In genomic region chr7:109562676-109563075, GRCm38 (mm10) we compare ENCODE assay signal across 10 mouse cellular contexts. TPM values are rescaled to one million over a fixed set of nuclear protein-coding genes. Genes with fewer than 3 reads are reported as not detected.
DNase-seq lines count a peak whose midpoint lies in the region; ATAC-seq and TF ChIP-seq lines count a peak whose summit lies in the region.
"Had no signal": no experiment of that assay in that cellular context is flagged by ENCODE, and none has a peak within 500 bp of the region (broad histone marks: within the 10 kb centered on the region; RNA-seq: fewer than 3 reads in every experiment).

No protein-coding gene starts in this region.

- peaks cover 15% of the 10 kb centered on the region for H3K36me3 ChIP-seq in heart, embryonic 13.5 days
- no peaks in the 10 kb centered on the region for H3K36me3 ChIP-seq in lung, embryonic 15.5 days
- 0 out of 2 replicates have a peak, but pooled peaks cover 2% of the 10 kb centered on the region for H3K36me3 ChIP-seq in intestine, embryonic 15.5 days
- no peaks in the 10 kb centered on the region for H3K36me3 ChIP-seq in midbrain, postnatal 0 days (ENCODE audit: insufficient read depth, low read length)

- intact Hi-C loops in heart, postnatal 14 days (cut with DNase I): loop anchor here (5.0 kb wide), 1 partner anchor 50 kb away; no protein-coding TSS in a partner anchor
- intact Hi-C loops in left cerebral cortex, adult 2 months (cut with DNase I): no loop called here

- peak overlapping the region; percentile 45; the same call in 1 of the 2 replicates for H3K9ac ChIP-seq in heart, embryonic 13.5 days
- H3K9ac ChIP-seq in lung, embryonic 15.5 days: no peak overlapping the region
- H3K9ac ChIP-seq in intestine, embryonic 15.5 days: no peak overlapping the region
- H3K9ac ChIP-seq in midbrain, postnatal 0 days (replicated peaks; ENCODE audit: low read length, poor library complexity, severe bottlenecking): no peak overlapping the region

- H3K4me1 ChIP-seq in heart, embryonic 13.5 days: peaks cover 71% of the 10 kb centered on the region
- H3K4me1 ChIP-seq in lung, embryonic 15.5 days: peaks cover 63% of the 10 kb centered on the region
- peaks cover 51% of the 10 kb centered on the region for H3K4me1 ChIP-seq in lung, adult 2 months (ENCODE audit: control insufficient read depth, insufficient read depth, low read length)
- peaks cover 26% of the 10 kb centered on the region for H3K4me1 ChIP-seq in intestine, embryonic 15.5 days (replicated peaks)
- no peaks in the 10 kb centered on the region for H3K4me1 ChIP-seq in midbrain, postnatal 0 days (ENCODE audit: insufficient read depth, low read length)

- H3K9me3 ChIP-seq in heart, embryonic 13.5 days: no peaks in the 10 kb centered on the region
- no peaks in the 10 kb centered on the region for H3K9me3 ChIP-seq in lung, embryonic 15.5 days
- H3K9me3 ChIP-seq in intestine, embryonic 15.5 days: no peaks in the 10 kb centered on the region
- H3K9me3 ChIP-seq in midbrain, postnatal 0 days (ENCODE audit: low read length): no peaks in the 10 kb centered on the region

- 61% methylated on average over 5 of the region's 5 CpGs for WGBS in heart, embryonic 13.5 days
- WGBS in lung, embryonic 15.5 days: 22% methylated on average over 5 of the region's 5 CpGs
- WGBS in lung, adult 2 months: 22% methylated on average over 5 of the region's 5 CpGs
- WGBS in intestine, embryonic 15.5 days: 44% methylated on average over 5 of the region's 5 CpGs
- 70% methylated on average over 5 of the region's 5 CpGs for WGBS in midbrain, postnatal 0 days

- no peak for TF ChIP-seq CTCF in lung, adult 2 months (IDR thresholded peaks at IDR 0.05; ENCODE audit: insufficient read depth, low read length)
- no peak for TF ChIP-seq CTCF in midbrain, postnatal 0 days (IDR thresholded peaks at IDR 0.05)
- no peak for TF ChIP-seq CTCF in left cerebral cortex, adult 2 months (IDR thresholded peaks at IDR 0.05)

- H3K27me3 ChIP-seq in heart, embryonic 13.5 days (replicated peaks): no peaks in the 10 kb centered on the region
- no peaks in the 10 kb centered on the region for H3K27me3 ChIP-seq in lung, embryonic 15.5 days
- no peaks in the 10 kb centered on the region for H3K27me3 ChIP-seq in intestine, embryonic 15.5 days (replicated peaks)
- no peaks in the 10 kb centered on the region for H3K27me3 ChIP-seq in midbrain, postnatal 0 days (ENCODE audit: insufficient read depth, low read length)

- peak overlapping the region; percentile 72 for H3K27ac ChIP-seq in heart, embryonic 13.5 days (replicated peaks)
- peak overlapping the region; percentile 97 for H3K27ac ChIP-seq in lung, embryonic 15.5 days
- peak overlapping the region; percentile 45 for H3K27ac ChIP-seq in intestine, embryonic 15.5 days
- H3K27ac ChIP-seq in midbrain, postnatal 0 days (ENCODE audit: low read depth, low read length): no peak overlapping the region
- H3K27ac ChIP-seq in left cerebral cortex, adult 2 months: no peak overlapping the region

- peak overlapping the region; percentile 40 for H3K4me2 ChIP-seq in heart, embryonic 13.5 days
- H3K4me2 ChIP-seq in lung, embryonic 15.5 days: peak overlapping the region; percentile 39
- no peak overlapping the region; the same call in 1 of the 2 replicates for H3K4me2 ChIP-seq in intestine, embryonic 15.5 days (replicated peaks)
- no peak overlapping the region for H3K4me2 ChIP-seq in midbrain, postnatal 0 days (ENCODE audit: low read depth, low read length, poor library complexity, severe bottlenecking)

- no peak for TF ChIP-seq POLR2A in lung, adult 2 months (IDR thresholded peaks at IDR 0.05; ENCODE audit: borderline replicate concordance, extremely low read depth, low read depth, low read length)

- no peak overlapping the region for H3K4me3 ChIP-seq in heart, embryonic 13.5 days
- H3K4me3 ChIP-seq in lung, embryonic 15.5 days: no peak overlapping the region
- no peak overlapping the region for H3K4me3 ChIP-seq in lung, adult 2 months (replicated peaks; ENCODE audit: extremely low read depth, low read depth, low read length)
- H3K4me3 ChIP-seq in intestine, embryonic 15.5 days (replicated peaks): no peak overlapping the region
- no peak overlapping the region for H3K4me3 ChIP-seq in midbrain, postnatal 0 days (ENCODE audit: low read depth, low read length)
- no peak overlapping the region for H3K4me3 ChIP-seq in left cerebral cortex, adult 2 months

- DNase-seq in heart, postnatal 14 days: no peak
- no peak for DNase-seq in lung, adult 2 months
- DNase-seq in naive thymus-derived CD4-positive, alpha-beta T cell, adult 2 months (ENCODE audit: low read depth): peak; percentile 7
- DNase-seq in midbrain, postnatal 0 days (ENCODE audit: low spot score): no peak
- DNase-seq in left cerebral cortex, adult 2 months (ENCODE audit: extremely low spot score in 1 of 2, low spot score in 2 of 2): no peak
- DNase-seq: thymus, adult 2 months had no signal

- no peak for ATAC-seq in heart, embryonic 13.5 days (ENCODE audit: extremely low read depth, insufficient number of reproducible peaks, low FRiP score, low TSS enrichment)
- ATAC-seq in lung, embryonic 15.5 days (ENCODE audit: borderline replicate concordance, extremely low read depth, low FRiP score, low TSS enrichment): no peak
- ATAC-seq in intestine, embryonic 15.5 days: no peak
- ATAC-seq in midbrain, postnatal 0 days (ENCODE audit: low FRiP score): no peak

RNA-seq across cellular contexts. Expression of gene Rpl27a, which starts 43.7 kb away (rescaled TPM):
- polyA plus RNA-seq in heart, embryonic 13.5 days (2015; fragmentation: Nextera tagmentation; extraction: Ambion mirVana): 82.1 and 89.2 TPM in 2 replicates
- 100 to 1,000 TPM; 100 to 103 TPM for total RNA-seq in heart, postnatal 14 days (2021)
- 136 and 146 TPM in 2 replicates for polyA plus RNA-seq in lung, embryonic 15.5 days (2015; fragmentation: Nextera tagmentation; extraction: Ambion mirVana)
- 208 and 282 TPM in 2 replicates for polyA plus RNA-seq in lung, adult 2 months (2012; rRNA removed)
- polyA plus RNA-seq in intestine, embryonic 15.5 days (2015; fragmentation: Nextera tagmentation; extraction: Ambion mirVana): 138 and 145 TPM in 2 replicates
- total RNA-seq in midbrain, postnatal 0 days (2014; rRNA removed): 407 and 426 TPM in 2 replicates
- polyA plus RNA-seq in midbrain, postnatal 0 days (2015; fragmentation: Nextera tagmentation; extraction: Ambion mirVana): 84.7 and 92.9 TPM in 2 replicates
- 100 to 1,000 TPM; 145 to 147 TPM for total RNA-seq in left cerebral cortex, adult 2 months (2021)

RNA-seq across cellular contexts. Expression of gene Trim66, which starts 54.7 kb away (rescaled TPM):
- polyA plus RNA-seq in heart, embryonic 13.5 days (2015; fragmentation: Nextera tagmentation; extraction: Ambion mirVana): not detected in 2 replicates
- under 1 TPM; 0.02 to 0.12 TPM for total RNA-seq in heart, postnatal 14 days (2021)
- 0.02 and 0.03 TPM in 2 replicates for polyA plus RNA-seq in lung, embryonic 15.5 days (2015; fragmentation: Nextera tagmentation; extraction: Ambion mirVana)
- 0.08 and 0.09 TPM in 2 replicates for polyA plus RNA-seq in lung, adult 2 months (2012; rRNA removed)
- 0.01 TPM in 2 replicates for polyA plus RNA-seq in intestine, embryonic 15.5 days (2015; fragmentation: Nextera tagmentation; extraction: Ambion mirVana)
- total RNA-seq in midbrain, postnatal 0 days (2014; rRNA removed): 9.1 and 10.1 TPM in 2 replicates
- polyA plus RNA-seq in midbrain, postnatal 0 days (2015; fragmentation: Nextera tagmentation; extraction: Ambion mirVana): 1.4 and 1.9 TPM in 2 replicates
- total RNA-seq in left cerebral cortex, adult 2 months (2021): 10 to 100 TPM; 20.9 to 21.3 TPM
- polyA plus RNA-seq: limb, embryonic 11.5 days had no signal

Comparison
In these comparisons a context has a peak if more than half of its experiments do, and no peak if none do; other contexts are left out.
1. H3K27ac ChIP-seq: peak in heart, embryonic 13.5 days (single experiment), lung, embryonic 15.5 days (single experiment) and intestine, embryonic 15.5 days (single experiment); none in midbrain, postnatal 0 days (single experiment) and left cerebral cortex, adult 2 months (single experiment).
2. H3K4me2 ChIP-seq: peak in heart, embryonic 13.5 days (single experiment) and lung, embryonic 15.5 days (single experiment); none in intestine, embryonic 15.5 days (single experiment) and midbrain, postnatal 0 days (single experiment).